Mouse (Mus musculus) small intestine, adult 2 months (tissue): ENCODE results near the gene Mettl16. TPM values are rescaled to one million over a fixed set of nuclear protein-coding genes. Genes with fewer than 3 reads are reported as not detected.

Source experiments
- H3K27ac ChIP-seq: fragments of 200-500 bp; 2 replicates; pipeline ENCODE4 v1.5.1; 2012; ENCODE audit warnings: low read depth, low read length, control low read depth, inconsistent platforms; ENCODE audit not compliant: insufficient read depth
- H3K27me3 ChIP-seq: fragments of 200-500 bp; 2 replicates; pipeline ENCODE4 v1.6.1; 2012; ENCODE audit warnings: mild to moderate bottlenecking, moderate library complexity, low read length, inconsistent platforms; ENCODE audit not compliant: control insufficient read depth, insufficient read depth
- H3K36me3 ChIP-seq: fragments of 200-500 bp; 2 replicates; pipeline ENCODE4 v1.6.1; 2012; ENCODE audit warnings: mild to moderate bottlenecking, low read length, control low read depth, inconsistent platforms; ENCODE audit not compliant: control insufficient read depth, insufficient read depth
- H3K4me1 ChIP-seq: fragments of 200-500 bp; 2 replicates; pipeline ENCODE4 v1.6.1; 2012; ENCODE audit warnings: low read length, inconsistent platforms, mixed read lengths; ENCODE audit not compliant: control insufficient read depth, insufficient read depth, insufficient read length
- H3K4me3 ChIP-seq: fragments of 200-500 bp; 2 replicates; pipeline ENCODE4 v1.5.1; 2012; ENCODE audit warnings: low read depth, mild to moderate bottlenecking, control low read depth, inconsistent platforms, low read length, moderate library complexity
- CTCF ChIP-seq: fragments of 200-500 bp; IDR thresholded peaks from 2 replicates; pipeline ENCODE4 v1.5.1; 2012; ENCODE audit warnings: low read depth, mild to moderate bottlenecking, control low read depth, inconsistent platforms, low read length, moderate library complexity, mixed read lengths; ENCODE audit not compliant: insufficient replicate concordance, insufficient read length; ENCODE audit errors: extremely low read depth
- POLR2A ChIP-seq: fragments of 200-500 bp; IDR thresholded peaks from 2 replicates; pipeline ENCODE4 v1.6.1; 2012; ENCODE audit warnings: low read depth, mild to moderate bottlenecking, control low read depth, inconsistent platforms, low read length, moderate library complexity
- WGBS: fragments of 180-500 bp; shearing (Covaris S2); methylation state at CpG from one replicate; pipeline ENCODE4 v1.1.7; 2018; 5-methylcytosine and 5-hydroxymethylcytosine counted together
- polyA plus RNA-seq: library from polyadenylated mRNA; depleted of rRNA; stranded (reverse); fragments of >200 nt; gene quantifications from 2 replicates; pipeline ENCODE4 v1.2.3, GENCODE M21; 2012; rRNA removed

The Mettl16 gene
- polyA plus RNA-seq, 1 experiment = 1.6 TPM

DNA sequence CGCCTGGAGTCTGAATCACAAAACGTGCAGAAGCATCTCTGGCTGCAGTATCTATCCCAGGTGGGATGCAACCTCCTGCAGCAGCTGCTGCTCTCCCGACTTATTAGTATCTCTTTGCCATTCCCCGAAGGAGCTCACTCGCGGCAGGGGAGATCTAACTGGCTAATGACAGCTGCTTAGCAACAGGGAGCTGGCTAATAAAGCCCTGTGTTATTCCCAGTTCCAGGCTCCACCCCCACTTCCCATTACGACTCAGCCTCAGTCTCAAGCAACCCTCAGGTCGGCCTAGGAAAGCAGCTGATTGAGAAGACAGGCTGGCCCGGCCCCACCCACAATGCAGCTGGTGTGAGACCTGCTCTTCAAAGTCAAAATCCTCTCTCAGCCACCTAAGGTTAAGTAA lies 106.2 kb downstream of the Mettl16 start:
- Histone ChIP-seq H3K27ac (no peak overlapping the region), H3K4me1 (no peaks in the 10 kb centered on the region; the same call in 1 of the 2 replicates), H3K4me3 (no peak overlapping the region), H3K36me3 (no peaks in the 10 kb centered on the region), H3K27me3 (no peaks in the 10 kb centered on the region)
- TF ChIP-seq CTCF (no peak), POLR2A (no peak)
- WGBS = 11% methylated on average over 9 of the region's 9 CpGs

Other genes with a start within 250 kb of the Mettl16 start
- gene Rap1gap2, start 159.9 kb upstream of the Mettl16 start, polyA plus RNA-seq = 10.5 and 18.4 TPM in 2 replicates
- 0.42 and 0.77 TPM in 2 replicates for gene Ccdc92b, start 151.2 kb upstream of the Mettl16 start, polyA plus RNA-seq
- 34.2 and 49.0 TPM in 2 replicates for gene Cluh, start 121.3 kb upstream of the Mettl16 start, polyA plus RNA-seq
- gene Pafah1b1, start 46.2 kb upstream of the Mettl16 start, polyA plus RNA-seq = 3.9 and 9.6 TPM in 2 replicates
- 9.5 and 23.6 TPM in 2 replicates for gene Mnt, start 60.1 kb downstream of the Mettl16 start, polyA plus RNA-seq
- 6.8 and 9.7 TPM in 2 replicates for gene Sgsm2, start 126.2 kb downstream of the Mettl16 start, polyA plus RNA-seq
- 1.7 and 1.9 TPM in 2 replicates for gene Tsr1, start 127.2 kb downstream of the Mettl16 start, polyA plus RNA-seq
- 10.2 and 18.7 TPM in 2 replicates for gene Smg6, start 155.0 kb downstream of the Mettl16 start, polyA plus RNA-seq
- gene Srr, start 155.1 kb downstream of the Mettl16 start, polyA plus RNA-seq = 3.3 and 6.4 TPM in 2 replicates